Mouse (Mus musculus): ENCODE measurements around the gene Atxn3.

GRCm38 (mm10) chr12:101976651-101977403, 18.8 kb upstream of the Atxn3 start:
- no peak for TF ChIP-seq ZC3H11A (IDR thresholded peaks at IDR 0.05; ENCODE audit: borderline replicate concordance, low read depth, low read length)
- no peak for TF ChIP-seq MAFK (IDR thresholded peaks at IDR 0.05; ENCODE audit: insufficient read depth, low read depth, low read length)
